Mouse (Mus musculus): ENCODE data around the gene Prkaca. TPM values are rescaled to one million over a fixed set of nuclear protein-coding genes. Genes with fewer than 3 reads are reported as not detected.
"Not testable (repeated sequence)": the region's sequence is repeated elsewhere in the genome, so short reads cannot be mapped to it uniquely, and the experiment has no call there.

Prkaca gene
- polyA plus RNA-seq, 1 experiment, result 181 TPM

GRCm38 (mm10) chr8:84004533-84005201 is 31.9 kb downstream of the Prkaca start:
- Histone ChIP-seq H3K79me2 (ENCODE audit: control insufficient read depth, insufficient read depth) (no peaks in the 10 kb centered on the region), H3K4me3 (peak overlapping the region; percentile 30), H3K36me3 (ENCODE audit: control insufficient read depth, insufficient read depth) (no peaks in the 10 kb centered on the region), H3K4me2 (ENCODE audit: low read depth) (peak overlapping the region; percentile 92), H3K27me3 (ENCODE audit: control insufficient read depth, insufficient read depth, insufficient read length) (no peaks in the 10 kb centered on the region), H3ac (ENCODE audit: control insufficient read depth, insufficient read length) (peak overlapping the region; percentile 19)
- peak; percentile 68 for TF ChIP-seq POLR2AphosphoS2 (IDR thresholded peaks at IDR 0.05; ENCODE audit: insufficient read length, low read depth)
- TF ChIP-seq TCF3 (IDR thresholded peaks at IDR 0.05; ENCODE audit: insufficient read length, low read depth), result no peak
- no peak for TF ChIP-seq USF1 (IDR thresholded peaks at IDR 0.05; ENCODE audit: low read depth)
- peak; percentile 47 for TF ChIP-seq POLR2A (IDR thresholded peaks at IDR 0.05; ENCODE audit: insufficient read length, low read depth)
- no peak for TF ChIP-seq TCF12 (IDR thresholded peaks at IDR 0.05; ENCODE audit: insufficient read depth, poor library complexity, severe bottlenecking)
- no peak for TF ChIP-seq MYOD1 (IDR thresholded peaks at IDR 0.05; ENCODE audit: control insufficient read depth in 1 of 3, insufficient read length in 2 of 3, low read depth in 2 of 3)
- TF ChIP-seq SRF (IDR thresholded peaks at IDR 0.05; ENCODE audit: control insufficient read depth, insufficient read length, low read depth), result peak; percentile 44

DNA sequence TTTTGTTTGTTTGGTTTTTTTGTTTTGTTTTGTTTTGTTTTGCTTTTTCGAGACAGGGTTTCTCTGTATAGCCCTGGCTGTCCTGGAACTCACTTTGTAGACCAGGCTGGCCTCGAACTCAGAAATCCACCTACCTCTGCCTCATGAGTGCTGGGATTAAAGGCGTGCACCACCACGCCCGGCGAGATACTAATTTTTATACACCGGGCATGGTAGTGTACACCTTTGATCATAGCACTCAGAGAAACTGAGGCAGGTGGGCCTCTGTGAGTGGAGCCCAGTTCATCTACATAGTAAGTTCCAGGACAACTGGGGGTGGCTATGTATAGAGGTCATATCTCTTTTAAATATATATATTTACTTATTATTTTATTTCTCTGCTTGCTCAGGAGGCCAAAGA is 32.7 kb downstream of the Prkaca start:
- not testable (repeated sequence) for H3ac ChIP-seq (ENCODE audit: control insufficient read depth, insufficient read length); H3K79me2 ChIP-seq (ENCODE audit: control insufficient read depth, insufficient read depth); H3K27me3 ChIP-seq (ENCODE audit: control insufficient read depth, insufficient read depth, insufficient read length); H3K36me3 ChIP-seq (ENCODE audit: control insufficient read depth, insufficient read depth)
- Histone ChIP-seq H3K4me2 (ENCODE audit: low read depth) (peak overlapping the region; percentile 92), H3K4me3 (peak overlapping the region; percentile 30)

- H3K79me2 ChIP-seq (ENCODE audit: control insufficient read depth, insufficient read depth), result no peaks in the 10 kb centered on the region
- H3K27me3 ChIP-seq (ENCODE audit: control insufficient read depth, insufficient read depth, insufficient read length), result peaks cover 8% of the 10 kb centered on the region
- H3ac ChIP-seq (ENCODE audit: control insufficient read depth, insufficient read length), result no peak overlapping the region
- TF ChIP-seq MYOD1 (IDR thresholded peaks at IDR 0.05; ENCODE audit: control insufficient read depth in 1 of 3, insufficient read length in 2 of 3, low read depth in 2 of 3) (no peak), TCF3 (IDR thresholded peaks at IDR 0.05; ENCODE audit: insufficient read length, low read depth) (no peak), POLR2A (IDR thresholded peaks at IDR 0.05; ENCODE audit: insufficient read length, low read depth) (no peak), REST (IDR thresholded peaks at IDR 0.05; ENCODE audit: insufficient read depth, insufficient read length) (no peak), MYOG (IDR thresholded peaks at IDR 0.05; ENCODE audit: control insufficient read depth in 1 of 3, insufficient read depth in 1 of 3, insufficient read length in 2 of 3, low read depth in 2 of 3) (no peak)
- H3K4me2 ChIP-seq (ENCODE audit: low read depth), result no peak overlapping the region
- H3K36me3 ChIP-seq (ENCODE audit: control insufficient read depth, insufficient read depth), result no peaks in the 10 kb centered on the region
- no peak overlapping the region for H3K4me3 ChIP-seq
Measured at GRCm38 (mm10) chr8:84008362-84008761, 35.6 kb downstream of the Prkaca start.

DNA sequence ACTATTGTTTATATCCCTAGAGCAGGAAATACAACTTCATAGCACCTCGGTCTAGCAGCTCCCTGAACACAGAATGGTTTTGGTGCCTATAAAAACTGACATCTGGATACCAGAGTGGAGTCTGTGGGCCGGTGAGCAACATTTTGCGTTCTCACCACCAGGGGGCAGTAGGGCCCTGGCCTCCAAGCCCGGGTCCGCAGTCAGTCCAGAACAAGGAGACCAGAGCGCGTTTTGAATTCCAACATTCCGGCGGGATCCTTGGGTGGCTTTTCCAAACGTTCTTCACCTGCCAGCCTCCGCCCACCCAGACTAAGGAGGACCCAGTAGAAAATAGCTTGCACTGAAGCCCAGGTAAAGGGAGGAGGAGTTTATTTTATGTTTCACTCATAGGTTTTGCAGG is 37.1 kb downstream of the Prkaca start:
- H3K79me2 ChIP-seq (ENCODE audit: control insufficient read depth, insufficient read depth), result no peaks in the 10 kb centered on the region
- no peak overlapping the region for H3K4me3 ChIP-seq
- peaks cover 8% of the 10 kb centered on the region for H3K27me3 ChIP-seq (ENCODE audit: control insufficient read depth, insufficient read depth, insufficient read length)
- peak overlapping the region; percentile 31 for H3K4me2 ChIP-seq (ENCODE audit: low read depth)
- TF ChIP-seq TCF12 (IDR thresholded peaks at IDR 0.05; ENCODE audit: insufficient read depth, poor library complexity, severe bottlenecking) (no peak), MYOG (IDR thresholded peaks at IDR 0.05; ENCODE audit: control insufficient read depth in 1 of 3, insufficient read depth in 1 of 3, insufficient read length in 2 of 3, low read depth in 2 of 3) (peak in 1 of 3 experiments; percentile 13)
- H3ac ChIP-seq (ENCODE audit: control insufficient read depth, insufficient read length), result no peak overlapping the region
- H3K36me3 ChIP-seq (ENCODE audit: control insufficient read depth, insufficient read depth), result no peaks in the 10 kb centered on the region

DNA sequence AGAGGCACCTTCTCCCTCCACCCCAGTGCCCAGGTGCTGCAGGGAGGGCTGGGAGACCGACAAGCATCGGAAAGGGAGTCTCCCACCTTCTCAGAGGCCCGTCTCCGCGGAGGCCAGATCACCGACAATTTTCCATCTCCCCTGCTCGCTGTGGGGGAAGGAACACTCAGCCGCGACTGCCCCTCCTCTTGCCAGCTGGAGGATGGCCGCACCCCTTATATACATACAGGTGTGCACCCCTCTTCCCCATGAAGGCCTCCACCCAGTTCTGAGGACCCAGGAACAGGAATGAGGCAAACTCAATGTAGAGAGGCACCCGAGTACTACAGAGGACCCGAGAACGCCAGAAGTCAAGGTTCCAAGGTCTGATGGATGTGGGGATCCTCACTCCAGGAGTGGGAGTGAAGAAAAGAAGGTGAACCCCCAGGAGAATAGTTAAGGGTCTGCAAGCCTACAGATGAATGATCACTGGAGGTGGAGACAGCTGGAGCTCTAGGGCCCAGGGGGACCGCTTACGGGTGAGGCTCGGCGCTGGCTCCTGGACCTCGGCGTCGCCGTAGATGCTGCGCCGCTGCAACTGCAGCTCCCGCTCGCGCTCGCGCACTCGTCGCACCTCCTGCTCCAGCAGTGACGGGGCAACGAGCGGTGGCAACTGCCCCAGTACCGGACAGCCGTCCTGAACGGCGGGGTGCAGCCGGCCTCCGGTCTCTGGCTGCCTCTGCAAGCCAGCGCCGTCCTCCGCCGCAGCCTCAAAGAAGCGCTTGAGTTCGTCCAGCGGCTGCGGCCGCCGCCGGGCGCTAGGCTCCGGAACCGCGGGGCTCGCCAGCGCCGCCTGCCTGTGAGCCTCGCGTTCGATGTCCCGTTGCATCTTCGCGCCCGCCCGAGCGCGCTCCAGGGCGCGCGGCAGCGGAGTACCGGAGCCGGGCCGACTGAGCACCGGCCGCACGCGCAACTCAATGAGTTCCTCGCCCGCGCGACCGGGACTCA is 38.1 kb downstream of the Prkaca start:
- Histone ChIP-seq H3ac (ENCODE audit: control insufficient read depth, insufficient read length) (peak overlapping the region; percentile 26), H3K4me2 (ENCODE audit: low read depth) (peak overlapping the region; percentile 90), H3K36me3 (ENCODE audit: control insufficient read depth, insufficient read depth) (no peaks in the 10 kb centered on the region), H3K79me2 (ENCODE audit: control insufficient read depth, insufficient read depth) (no peaks in the 10 kb centered on the region), H3K4me3 (peak overlapping the region; percentile 1), H3K27me3 (ENCODE audit: control insufficient read depth, insufficient read depth, insufficient read length) (peaks cover 8% of the 10 kb centered on the region)
- no peak for TF ChIP-seq USF1 (IDR thresholded peaks at IDR 0.05; ENCODE audit: low read depth)
- peak in 1 of 3 experiments; percentile 30 for TF ChIP-seq MYOG (IDR thresholded peaks at IDR 0.05; ENCODE audit: control insufficient read depth in 1 of 3, insufficient read depth in 1 of 3, insufficient read length in 2 of 3, low read depth in 2 of 3)

Measured in myocyte (in vitro differentiated cells).